Mouse (Mus musculus) kidney, adult 8-10 months (tissue): ENCODE measurements around the gene Actn4.

ENCODE experiments used
- DNase-seq, 2 experiments: peaks; one replicate each; pipeline ENCODE4 v3.0.0; 2022

Gene Actn4

DNA sequence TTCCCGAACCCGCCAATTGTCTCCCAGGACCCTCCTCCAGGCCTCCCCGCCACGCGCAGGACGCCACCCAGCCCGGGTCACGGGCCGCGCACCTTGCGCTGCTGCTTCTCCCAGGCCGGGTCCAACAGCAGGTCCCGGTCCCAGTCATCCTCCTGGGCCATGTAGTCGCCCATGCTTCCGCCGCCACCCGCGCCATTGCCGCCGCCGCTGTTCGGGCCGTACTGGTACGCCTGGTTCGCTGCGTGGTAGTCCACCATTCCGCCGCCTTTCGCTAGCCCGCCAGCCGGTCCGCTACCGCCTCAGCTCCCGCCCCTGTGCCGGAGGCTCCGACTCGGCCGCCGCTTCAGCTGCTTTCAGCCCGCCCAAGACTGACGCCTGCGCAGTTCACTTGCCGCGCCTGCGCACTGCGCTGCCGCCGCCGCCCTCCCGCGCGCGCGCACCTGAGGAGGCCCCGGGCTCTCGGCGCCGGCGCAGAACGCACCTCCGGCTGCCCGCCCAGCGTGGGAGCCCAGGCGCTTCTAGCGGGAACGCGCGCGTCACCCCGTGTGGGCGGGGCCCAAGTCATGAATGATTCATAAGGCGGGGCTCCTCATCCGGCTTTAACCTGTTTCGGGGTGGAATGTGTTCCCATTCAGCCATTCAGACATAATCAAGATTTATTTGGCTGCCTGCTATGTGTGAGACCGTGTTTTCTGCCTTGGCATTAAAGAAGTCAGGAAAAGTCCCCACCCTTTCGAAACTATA is at the start of gene Actn4:
Gene Actn4 (minus strand): TSS at position 414 of the 744 bp plus-strand sequence.
- peak; percentile 99 for DNase-seq

DNA sequence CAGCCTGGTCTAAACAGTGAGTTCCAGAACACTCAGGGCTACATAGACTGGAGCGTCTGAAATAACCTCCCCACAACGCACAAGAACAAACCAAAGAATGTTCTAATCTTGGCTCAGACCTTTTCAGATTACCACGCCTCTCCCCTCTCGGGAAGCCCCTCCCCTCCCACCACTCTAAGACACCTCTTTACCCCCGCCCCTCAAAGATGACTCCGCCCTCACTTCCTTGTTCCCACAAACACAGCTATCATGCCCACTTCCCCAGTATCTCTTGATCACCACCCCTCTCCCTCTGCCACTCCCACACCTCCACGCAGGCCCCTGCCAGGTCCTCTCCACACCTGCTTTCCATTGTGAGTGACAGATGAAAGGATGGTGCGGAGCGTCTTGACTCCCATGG is 46.6 kb upstream of the Actn4 start:
- DNase-seq: no peak

DNA sequence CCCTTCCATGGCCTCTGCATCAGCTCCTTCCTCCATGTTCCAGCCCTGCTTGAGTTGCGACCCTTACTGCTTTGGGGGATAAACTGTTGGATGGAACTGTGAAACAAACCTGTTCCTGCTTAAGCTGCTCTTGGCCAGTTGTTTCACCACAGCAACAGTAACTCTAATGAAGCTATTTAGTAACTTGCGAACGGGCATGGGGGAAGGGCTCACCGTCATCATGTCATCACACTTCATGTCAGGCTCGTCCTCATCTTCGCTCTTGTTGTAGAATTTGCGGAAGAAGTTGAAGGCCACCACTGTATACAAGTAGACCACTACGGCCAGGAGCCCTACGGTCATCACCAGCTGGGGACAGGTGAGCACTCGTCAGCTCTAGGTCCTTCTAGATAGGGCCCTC is 46.0 kb upstream of the Actn4 start:
- DNase-seq: no peak

DNA sequence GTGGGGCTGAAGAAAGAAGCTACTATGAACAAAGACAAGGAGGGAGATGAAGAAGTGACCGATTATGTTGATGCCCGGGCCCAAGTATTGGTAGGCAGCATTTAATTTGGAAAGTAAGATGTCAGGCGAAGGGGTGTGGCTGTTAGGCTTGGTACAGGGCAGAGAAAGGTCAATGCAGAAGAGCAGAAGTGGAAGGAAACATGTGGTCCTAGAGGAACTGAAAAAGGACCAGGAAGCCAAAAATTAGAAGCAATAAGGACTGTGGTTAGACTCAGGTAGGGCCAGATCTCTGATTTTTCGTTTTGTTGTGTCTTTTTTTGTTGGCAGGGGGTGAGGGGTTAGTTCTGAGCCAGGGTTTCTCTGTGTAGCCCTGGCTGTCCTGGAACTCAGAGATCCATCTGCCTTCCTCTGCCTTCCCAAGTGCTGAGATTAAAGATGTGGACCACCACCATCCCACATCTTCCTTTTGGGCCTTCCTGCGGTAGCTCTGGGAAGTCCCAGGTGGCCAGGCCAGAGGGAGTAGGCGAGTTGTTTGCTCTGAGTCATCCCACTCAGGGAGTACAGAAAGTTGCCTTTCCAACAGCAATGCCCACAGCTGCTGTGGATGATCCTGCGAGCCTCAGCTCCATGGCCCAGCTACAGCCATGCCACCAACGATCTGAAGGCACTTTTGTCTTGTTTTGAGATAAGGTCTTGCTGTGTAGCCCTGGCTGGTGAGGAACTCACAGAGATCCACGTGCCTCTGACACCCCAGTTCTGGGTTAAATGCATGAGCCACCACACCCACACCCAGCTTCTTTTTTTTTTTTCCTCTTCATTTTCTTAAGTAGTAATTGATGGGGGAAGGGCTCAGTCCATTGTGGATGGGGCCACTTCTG is 45.3 kb upstream of the Actn4 start:
- DNase-seq: no peak

DNA sequence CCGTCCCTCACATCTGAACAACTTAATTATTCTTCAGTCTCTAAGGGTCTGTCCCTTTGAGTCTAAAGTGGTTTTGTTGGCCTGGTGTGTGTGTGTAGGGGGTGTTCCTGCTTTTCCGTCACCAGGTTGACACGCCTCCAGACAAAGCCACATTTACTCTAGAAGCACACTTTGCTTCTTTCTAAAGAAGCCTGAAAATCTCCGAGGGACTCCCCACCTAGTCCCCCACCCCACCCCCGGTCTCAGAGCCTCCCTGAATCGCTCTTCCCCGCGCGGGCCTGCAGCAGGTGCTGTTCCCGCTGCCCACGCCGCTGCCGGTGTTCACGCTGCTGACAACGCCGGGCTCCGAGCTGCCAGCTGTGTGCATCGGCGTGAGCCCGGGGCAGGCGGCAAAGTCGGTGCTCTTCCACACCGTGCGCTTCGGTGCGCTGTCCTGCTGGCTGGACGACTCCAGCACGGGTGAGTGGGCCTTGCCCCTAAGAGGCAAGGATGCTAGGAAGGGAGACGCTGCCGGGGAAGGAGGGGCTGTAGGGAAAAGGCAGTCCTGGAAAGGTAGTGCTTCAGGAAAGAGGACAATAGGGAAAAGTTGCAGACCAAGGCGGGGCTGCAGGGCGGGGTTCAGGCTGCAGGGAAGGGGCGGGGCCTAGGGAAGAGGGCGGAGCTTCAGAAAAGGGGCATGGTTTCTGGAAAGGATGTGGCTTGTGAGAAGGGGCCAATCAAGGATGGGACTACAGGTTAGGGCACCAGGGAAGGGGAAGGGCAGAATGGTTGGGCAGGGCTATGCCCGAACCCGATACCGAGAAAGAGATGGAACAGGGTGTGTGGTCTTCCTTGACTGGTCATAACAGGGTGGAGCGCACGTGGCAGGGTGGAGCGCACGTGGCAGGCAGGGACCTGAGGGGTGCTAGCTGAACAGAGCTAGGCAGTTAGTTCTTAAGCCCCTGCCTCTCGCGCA is 38.8 kb upstream of the Actn4 start:
- DNase-seq: peak; percentile 20 to 50

DNA sequence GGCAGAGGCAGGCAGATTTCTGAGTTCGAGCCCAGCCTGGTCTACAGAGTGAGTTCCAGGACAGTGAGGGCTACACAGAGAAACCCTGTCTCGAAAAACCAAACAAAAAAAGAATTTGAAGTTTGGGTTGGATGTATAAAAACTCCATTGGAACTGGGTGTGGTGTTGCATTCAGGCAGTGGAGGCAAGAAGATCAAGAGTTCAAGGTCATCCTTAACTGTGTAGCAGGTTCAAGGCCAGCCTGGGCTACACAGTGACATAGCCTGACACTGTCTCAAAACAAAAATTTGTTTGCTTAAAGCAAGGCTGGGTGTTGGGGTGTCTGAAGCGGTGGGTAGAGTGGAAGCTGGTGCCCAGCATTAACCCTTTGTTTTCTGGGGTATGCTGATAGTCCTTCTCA is 31.3 kb upstream of the Actn4 start:
- no peak for DNase-seq

DNA sequence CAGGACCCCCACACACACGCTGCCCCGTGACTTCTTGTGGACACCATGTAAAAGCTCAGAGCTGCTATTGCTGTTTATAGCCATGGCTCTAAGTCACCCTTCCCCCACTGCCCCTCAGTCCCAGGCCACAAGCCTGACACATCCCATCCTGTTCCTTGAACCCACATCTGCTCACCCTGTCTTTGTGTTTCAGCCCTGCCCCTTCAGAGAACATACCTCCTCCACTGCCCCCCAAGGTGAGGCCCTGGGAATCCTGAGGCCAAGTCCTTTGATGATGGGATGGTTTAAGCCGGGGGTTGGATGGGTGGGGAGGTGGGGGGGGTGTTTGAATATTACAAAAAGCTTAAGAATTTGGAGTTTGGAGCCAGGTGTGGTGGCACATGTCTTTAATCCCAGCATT is 30.9 kb upstream of the Actn4 start:
- no peak for DNase-seq

DNA sequence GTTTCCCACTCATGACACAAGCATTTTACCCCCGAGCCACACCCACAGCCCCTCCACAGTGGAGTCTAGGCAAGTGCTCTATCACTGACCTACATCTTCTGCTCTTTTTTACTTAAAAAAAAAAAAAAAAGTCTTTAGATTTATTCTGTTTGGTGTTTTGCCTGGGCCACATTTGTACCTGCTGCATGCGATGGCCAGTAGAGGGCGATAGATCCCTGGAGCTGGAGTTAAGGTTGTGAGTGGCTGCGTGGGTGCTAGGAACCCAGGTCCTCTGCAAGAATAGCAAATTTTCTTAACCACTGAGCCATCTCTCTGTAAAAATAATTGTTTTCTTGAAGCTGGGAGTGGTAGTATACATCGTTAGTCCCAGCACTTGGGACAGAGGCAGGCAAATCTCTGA is 29.5 kb upstream of the Actn4 start:
- no peak for DNase-seq

DNA sequence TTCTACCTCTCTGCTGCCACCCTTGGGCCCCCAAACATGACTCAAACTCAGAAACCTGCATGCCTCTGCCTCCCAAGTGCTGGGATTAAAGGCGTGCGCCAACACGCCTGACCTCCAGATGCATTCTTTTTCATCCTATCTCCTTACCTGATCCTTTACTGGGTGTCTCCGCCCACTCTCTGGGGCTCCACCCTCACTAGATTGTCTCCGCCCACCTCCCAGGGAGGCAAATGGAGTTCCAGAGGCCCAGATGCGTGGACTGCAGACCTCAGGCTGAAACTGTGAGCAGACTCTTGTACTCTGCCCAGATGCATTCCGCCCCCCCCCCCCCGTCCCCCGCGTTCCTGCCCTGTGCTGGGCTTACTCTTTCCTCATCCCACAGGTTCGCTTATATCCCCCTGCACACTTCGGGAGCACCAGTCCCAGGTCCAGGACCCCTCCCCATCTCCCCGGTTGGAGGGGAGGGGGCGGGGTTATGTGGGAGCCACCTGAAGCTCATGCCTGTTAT is 28.7 kb upstream of the Actn4 start:
- DNase-seq: no peak

DNA sequence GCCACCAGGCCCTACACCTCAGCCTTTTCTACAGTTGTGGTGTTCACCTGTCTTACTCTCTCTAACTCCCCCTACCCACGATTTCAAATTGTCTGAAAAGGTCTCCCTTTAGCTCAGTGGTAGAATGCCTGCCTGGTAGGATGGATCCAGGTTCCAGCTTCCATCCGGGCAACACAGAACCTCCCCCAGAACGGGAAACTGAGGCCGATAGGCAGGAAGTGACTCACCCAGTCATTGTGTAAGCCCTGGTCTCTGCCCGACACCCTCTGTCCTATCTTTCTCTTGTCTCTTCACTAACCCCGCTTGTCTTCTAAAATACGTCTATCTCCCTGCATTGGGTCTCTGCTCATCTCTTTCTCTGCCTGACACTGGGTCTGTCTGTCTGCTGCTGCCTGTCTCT is 23.1 kb upstream of the Actn4 start:
- no peak for DNase-seq

DNA sequence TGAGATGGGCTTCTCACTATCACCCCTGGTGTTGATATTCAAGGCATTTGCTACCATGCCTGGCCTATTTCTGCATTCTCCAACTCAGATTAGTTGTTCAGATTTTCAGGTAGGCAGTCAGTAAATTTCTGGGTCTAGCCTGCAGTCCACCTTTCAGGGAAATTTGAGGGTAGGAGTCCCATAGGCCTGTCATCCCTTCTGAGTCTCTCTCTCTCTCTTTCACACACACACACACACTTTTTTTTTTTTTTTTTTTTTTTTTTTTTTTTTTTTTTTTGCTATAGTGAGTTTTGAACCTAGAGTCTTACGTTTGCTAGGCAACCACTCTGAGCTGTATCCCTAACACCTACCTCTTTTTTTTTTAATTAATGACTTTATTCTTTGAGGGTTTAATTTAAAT is 22.3 kb upstream of the Actn4 start:
- no peak for DNase-seq

DNA sequence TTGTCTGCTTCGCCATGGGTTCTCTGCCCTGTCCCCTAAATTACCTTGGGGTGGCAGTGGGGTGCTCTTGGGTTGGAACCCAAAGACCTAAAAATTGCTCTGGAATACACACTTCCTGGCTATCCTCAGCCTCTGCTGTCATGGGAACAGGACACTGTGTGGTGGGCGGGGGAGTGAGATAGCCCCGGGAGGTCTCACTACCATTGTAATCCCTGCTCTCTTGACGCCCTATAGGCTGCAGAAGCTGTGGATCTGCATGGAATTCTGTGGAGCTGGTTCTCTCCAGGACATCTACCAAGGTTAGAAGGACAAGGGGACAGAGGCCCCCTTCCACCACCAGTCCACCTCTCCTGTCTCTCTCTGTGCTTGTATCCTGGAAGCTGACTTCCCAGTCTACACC is 21.7 kb upstream of the Actn4 start:
- DNase-seq: no peak

DNA sequence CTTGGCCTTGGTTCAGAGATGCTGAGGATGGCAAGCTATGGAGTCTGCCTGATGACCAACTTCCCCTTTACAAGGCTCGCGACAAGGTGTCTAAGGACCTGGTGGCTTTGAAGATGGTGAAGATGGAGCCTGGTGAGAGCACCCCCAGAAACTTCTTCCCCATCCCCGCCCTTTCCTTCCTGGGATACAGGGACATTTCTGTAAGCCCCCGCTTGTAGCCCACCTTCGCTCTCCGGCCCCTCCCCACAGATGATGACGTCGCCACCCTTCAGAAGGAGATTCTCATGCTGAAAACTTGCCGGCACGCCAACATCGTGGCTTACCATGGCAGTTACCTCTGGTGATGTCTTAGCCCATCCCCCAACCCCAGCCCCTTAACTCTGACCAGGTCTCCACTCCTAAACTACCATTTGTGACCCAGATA is 21.0 kb upstream of the Actn4 start:
- no peak for DNase-seq

DNA sequence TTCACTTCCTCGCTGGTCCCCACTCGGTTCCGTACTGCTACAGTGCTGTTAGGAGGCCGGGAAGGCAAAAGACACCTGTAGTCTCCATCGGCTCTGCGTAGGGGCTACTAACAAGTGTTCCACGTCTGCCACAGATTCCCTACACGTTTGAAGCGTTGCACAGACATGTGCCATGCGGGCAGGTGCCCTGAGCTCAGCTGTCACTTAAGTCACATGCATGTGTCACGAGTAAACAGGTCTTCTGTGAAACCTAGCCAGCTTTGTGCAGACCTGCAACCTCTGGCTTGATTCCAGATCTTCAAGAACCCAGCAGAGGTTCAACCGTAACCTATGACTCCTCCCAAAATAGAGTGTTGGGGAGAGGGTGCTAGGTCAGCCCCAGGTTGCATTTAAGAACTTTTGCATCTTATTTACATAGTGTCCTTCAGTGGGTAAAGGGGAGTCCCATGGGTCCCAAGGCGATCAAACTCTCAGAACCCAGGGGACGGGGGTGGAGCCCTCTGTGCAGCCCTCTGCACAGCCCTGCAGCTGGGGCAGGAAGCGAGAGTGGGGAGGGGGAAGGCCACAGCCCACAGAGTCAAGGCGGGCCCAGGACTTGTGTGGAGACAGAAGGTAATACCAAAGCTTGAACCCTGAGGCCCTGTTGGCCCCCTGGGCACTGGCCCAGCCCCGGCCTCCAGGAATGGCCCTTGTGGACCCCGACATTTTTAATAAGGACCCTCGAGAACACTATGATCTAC is 20.3 kb upstream of the Actn4 start:
- DNase-seq: no peak

DNA sequence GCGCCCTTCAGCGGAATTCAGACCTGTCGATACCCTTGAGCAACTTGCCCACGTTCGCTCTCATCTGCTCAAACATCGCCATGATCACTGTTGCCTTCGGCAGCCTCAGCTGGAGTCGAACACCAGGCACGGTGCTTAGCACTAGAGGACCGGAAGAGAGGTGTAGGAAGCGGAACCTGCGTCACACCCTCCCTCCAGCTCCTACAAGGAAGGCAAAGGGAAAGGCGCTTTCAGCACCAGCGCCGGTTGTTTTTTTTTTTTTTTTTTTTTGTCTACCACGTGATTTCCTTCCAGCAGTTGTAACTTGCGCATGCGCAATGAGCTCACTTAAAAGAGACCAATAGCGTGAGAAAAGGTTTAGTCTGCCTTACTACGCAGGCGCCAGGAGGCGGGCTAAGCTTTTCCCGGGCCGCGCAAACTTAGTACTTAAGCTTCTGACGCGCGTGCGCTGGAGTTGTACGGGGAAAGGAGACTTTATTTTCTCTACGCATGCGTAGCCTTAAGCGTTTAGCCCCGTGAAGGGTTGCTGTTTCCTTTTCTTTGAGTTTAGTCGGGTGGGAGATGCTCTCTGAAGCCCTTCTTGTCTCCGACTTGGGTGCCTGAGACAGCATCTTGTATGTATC is 19.6 kb upstream of the Actn4 start, which contains the start of the genes Eif3k and Map4k1:
Gene Eif3k (minus strand): TSS at position 214 of the 623 bp plus-strand sequence.
Gene Map4k1 (plus strand): TSS at position 400 of the 623 bp plus-strand sequence.
- peak; percentile 98 to 99 for DNase-seq

DNA sequence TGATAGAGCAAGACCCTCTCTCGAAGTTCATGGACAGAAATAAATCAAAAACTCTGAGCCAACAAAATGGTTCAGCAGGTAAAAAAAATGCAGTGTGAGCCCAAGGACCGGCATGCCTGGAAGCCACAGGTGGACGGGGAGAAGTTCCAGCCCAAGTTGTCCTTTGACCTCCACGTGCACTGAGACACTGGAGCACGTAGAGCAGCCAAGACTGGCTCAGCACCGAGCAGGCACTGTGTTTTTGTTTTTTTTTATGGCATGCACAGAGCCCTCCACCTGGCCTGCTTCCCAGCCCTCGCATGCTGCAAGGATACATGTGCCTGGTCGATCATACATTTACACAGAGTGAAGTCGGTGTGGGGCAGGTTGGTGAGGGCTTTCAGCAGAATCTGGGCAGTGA is 15.4 kb upstream of the Actn4 start:
- DNase-seq: peak; percentile 82 to 83

DNA sequence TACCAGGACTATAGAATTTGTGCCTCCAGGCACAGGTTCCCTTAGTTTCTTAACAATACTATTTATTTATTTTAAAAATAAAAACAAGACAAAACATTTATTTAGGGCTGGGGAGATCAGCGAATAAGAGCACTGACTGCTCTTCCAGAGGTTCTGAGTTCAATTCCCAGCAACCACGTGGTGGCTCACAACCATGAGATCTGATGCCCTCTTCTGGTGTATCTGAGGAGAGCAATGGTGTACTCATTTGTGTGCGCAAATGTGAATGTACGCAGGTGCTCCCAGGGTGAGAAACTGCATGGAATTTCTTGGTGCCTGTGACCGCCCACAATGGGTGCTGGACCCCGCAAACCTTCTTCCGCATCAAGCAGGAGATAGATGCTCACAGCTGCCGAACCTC is 10.9 kb upstream of the Actn4 start:
- no peak for DNase-seq

DNA sequence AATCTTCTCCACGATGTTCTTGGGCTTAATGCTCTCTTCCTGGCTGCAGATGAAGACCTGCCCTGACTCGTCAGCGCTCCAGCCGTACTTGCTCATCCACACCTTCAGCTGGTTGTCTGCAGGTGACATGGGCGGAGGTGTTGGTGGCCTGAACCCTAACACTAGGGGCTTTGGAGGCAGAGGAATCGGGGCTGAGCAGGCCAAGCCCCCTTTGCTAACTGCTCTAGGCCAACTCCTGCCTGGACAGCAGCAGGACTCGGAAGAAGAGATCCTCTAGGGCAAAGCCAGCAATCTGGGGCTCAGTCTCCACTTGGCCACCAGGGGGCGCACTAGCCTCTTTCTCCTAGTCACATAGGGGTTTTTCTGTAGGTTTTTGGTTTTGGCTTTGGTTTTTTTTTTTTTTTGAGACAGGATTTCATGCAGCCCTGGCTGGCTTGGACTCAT is 10.4 kb upstream of the Actn4 start:
- peak in 1 of 2 experiments; percentile 79 for DNase-seq

DNA sequence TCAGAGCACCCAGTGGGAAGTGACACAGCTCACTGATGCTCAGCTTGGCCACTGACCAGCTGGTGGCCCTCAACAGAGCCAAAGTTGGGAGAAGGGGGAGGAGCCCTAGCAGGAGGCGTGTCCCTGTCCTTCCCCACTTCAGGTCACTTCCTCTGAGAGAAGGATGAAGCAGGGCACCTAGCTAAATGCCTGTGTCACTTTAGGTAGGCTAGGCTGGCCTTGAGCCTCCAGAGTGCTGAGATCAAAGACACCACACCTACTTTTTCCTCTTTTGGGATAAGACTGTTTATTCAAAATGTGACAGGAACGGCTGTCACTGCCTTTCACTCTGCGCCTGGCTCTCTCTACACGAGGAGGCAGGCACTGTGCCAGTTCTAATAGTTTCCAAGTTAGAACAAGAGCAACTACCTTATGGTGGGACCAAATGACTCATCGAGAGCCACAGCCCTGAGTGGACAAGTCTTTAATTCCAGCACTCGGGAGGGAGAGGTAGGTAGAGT is 9.7 kb upstream of the Actn4 start:
- DNase-seq: peak; percentile 63 to 64

DNA sequence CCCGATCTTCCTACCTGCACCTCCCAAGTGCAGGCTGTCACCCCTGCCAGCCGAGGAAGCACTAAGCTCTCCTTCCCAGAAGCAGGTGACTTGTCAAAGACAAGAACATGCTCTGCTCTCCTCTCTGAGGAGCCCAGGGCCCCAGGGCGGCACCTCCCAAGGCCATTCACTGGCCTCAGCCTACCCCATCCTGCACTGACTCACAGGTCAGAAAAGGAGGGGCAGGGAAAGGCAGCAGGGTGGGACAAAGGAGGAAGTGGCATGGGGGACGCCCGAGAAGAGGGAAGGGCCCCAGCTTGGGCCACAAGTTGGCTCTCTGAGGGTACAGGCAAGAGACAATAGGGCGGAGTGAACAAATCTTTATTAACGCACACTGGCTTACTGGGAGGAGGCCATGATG is 8.9 kb upstream of the Actn4 start:
- no peak for DNase-seq
